Mouse (Mus musculus) hindbrain, embryonic 13.5 days (tissue): ENCODE measurements around the gene Necab3. TPM values are rescaled to one million over a fixed set of nuclear protein-coding genes. Genes with fewer than 3 reads are reported as not detected.

Source experiments
- ATAC-seq: fragments of 200-750 bp; cut with Nextera tagmentation; 2 replicates; pipeline ENCODE4 v1.8.0; 2017; ENCODE audit warnings: moderate TSS enrichment; ENCODE audit not compliant: low FRiP score
- H3K27ac ChIP-seq: fragments of 300-500 bp; sonication (generic); 2 replicates; pipeline ENCODE4 v1.5.1; 2015; ENCODE audit warnings: inconsistent platforms, mild to moderate bottlenecking, moderate library complexity
- H3K27me3 ChIP-seq: fragments of 300-500 bp; sonication (generic); 2 replicates; pipeline ENCODE4 v1.6.1; 2015; ENCODE audit warnings: mild to moderate bottlenecking, inconsistent platforms
- H3K36me3 ChIP-seq: fragments of 300-500 bp; sonication (generic); 2 replicates; pipeline ENCODE4 v1.6.1; 2015; ENCODE audit warnings: mild to moderate bottlenecking, inconsistent platforms
- H3K4me1 ChIP-seq: fragments of 300-500 bp; sonication (generic); replicated peaks from 2 replicates; pipeline ENCODE4 v1.6.1; 2015; ENCODE audit warnings: inconsistent platforms
- H3K4me2 ChIP-seq: fragments of 300-500 bp; sonication (generic); 2 replicates; pipeline ENCODE4 v1.6.1; 2015; ENCODE audit warnings: inconsistent platforms, mild to moderate bottlenecking, moderate library complexity
- H3K4me3 ChIP-seq: fragments of 300-500 bp; sonication (generic); 2 replicates; pipeline ENCODE4 v1.5.1; 2015; ENCODE audit warnings: mild to moderate bottlenecking, inconsistent platforms
- H3K9ac ChIP-seq: fragments of 300-500 bp; sonication (generic); 2 replicates; pipeline ENCODE4 v1.6.1; 2015; ENCODE audit warnings: mild to moderate bottlenecking, inconsistent platforms
- H3K9me3 ChIP-seq: fragments of 300-500 bp; sonication (generic); 2 replicates; pipeline ENCODE4 v1.6.1; 2016; ENCODE audit warnings: inconsistent platforms
- WGBS: fragments of 180-500 bp; shearing (Covaris S2); methylation state at CpG from one replicate; pipeline ENCODE4 v1.1.7; 2015; 5-methylcytosine and 5-hydroxymethylcytosine counted together
- polyA plus RNA-seq: library from polyadenylated mRNA; unstranded; fragments of >200 nt; fragmentation: Nextera tagmentation; extraction: Ambion mirVana; gene quantifications from 2 replicates; pipeline ENCODE4 v1.2.1, GENCODE M21; 2015

The Necab3 gene
- polyA plus RNA-seq, 1 experiment from 2014 or later = 15.6 TPM

DNA sequence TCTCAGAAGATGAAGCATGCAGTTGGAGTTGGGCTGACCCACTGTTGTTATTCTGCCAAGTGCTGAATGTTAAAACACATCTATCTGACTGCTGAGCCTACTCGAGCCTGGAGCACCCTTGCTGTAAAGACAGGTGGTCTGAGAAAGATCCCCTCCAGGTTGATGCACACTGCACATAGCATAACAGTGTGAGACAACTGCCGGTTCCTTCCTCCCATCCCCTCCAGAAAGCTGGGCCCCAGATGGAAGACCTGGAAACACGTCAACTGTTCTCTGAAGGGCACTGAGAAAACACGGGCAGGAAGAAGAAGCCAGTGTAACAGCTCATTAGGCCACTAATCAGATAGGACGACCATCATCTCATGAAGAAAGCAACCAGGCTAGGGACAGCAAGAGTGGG lies 60.1 kb downstream of the Necab3 start:
- Histone ChIP-seq H3K4me1 (peaks cover 7% of the 10 kb centered on the region), H3K4me3 (no peak overlapping the region), H3K36me3 (peaks cover 7% of the 10 kb centered on the region), H3K27me3 (no peaks in the 10 kb centered on the region), H3K4me2 (no peak overlapping the region), H3K9ac (no peak overlapping the region), H3K27ac (no peak overlapping the region), H3K9me3 (no peaks in the 10 kb centered on the region)
- 54% methylated on average over 5 of the region's 5 CpGs for whole genome bisulfite sequencing
- no peak for ATAC-seq

DNA sequence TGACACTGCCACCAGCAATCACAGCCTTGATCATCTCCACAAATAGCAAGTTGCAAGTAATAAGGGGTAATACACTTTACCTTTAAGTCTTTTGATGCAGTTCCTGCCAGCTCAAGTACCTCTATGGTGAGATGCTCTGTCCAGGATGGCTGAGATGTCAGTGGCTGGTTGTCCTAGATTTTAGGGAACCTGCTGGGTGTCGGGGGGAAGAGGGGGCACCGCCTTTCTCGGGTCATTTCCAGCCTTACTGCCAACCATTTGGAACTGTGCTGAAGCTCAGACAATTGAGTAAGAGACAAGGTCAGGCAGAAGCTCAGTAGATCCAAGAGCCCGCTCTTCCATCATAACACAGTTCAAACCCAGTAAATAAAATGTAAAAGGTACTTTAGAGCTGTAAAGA lies 63.7 kb downstream of the Necab3 start:
- Histone ChIP-seq H3K27ac (0 out of 2 replicates have a peak overlapping the region, but pooled peaks have one; percentile 23), H3K4me1 (peaks cover 7% of the 10 kb centered on the region), H3K9ac (no peak overlapping the region), H3K4me3 (no peak overlapping the region), H3K36me3 (no peaks in the 10 kb centered on the region), H3K27me3 (no peaks in the 10 kb centered on the region), H3K9me3 (no peaks in the 10 kb centered on the region), H3K4me2 (no peak overlapping the region)
- 93% methylated on average over 4 of the region's 4 CpGs for WGBS
- no peak for ATAC-seq

Other genes starting within 250 kb of the Necab3 start
- gene Cdk5rap1, start 185.9 kb downstream of the Necab3 start, polyA plus RNA-seq = 16.0 and 16.1 TPM in 2 replicates
- 7.4 and 7.6 TPM in 2 replicates for gene Snta1, start 150.8 kb downstream of the Necab3 start, polyA plus RNA-seq
- gene Cbfa2t2, start 122.4 kb downstream of the Necab3 start, polyA plus RNA-seq = 56.1 and 58.7 TPM in 2 replicates
- 1.5 and 1.7 TPM in 2 replicates for gene 1700003F12Rik, start 11.8 kb downstream of the Necab3 start, polyA plus RNA-seq
- 0.43 and 0.55 TPM in 2 replicates for gene Actl10, start 7.1 kb downstream of the Necab3 start, polyA plus RNA-seq
- 8.9 and 9.1 TPM in 2 replicates for gene E2f1, start 11.0 kb upstream of the Necab3 start, polyA plus RNA-seq
- gene Pxmp4, start 44.8 kb upstream of the Necab3 start, polyA plus RNA-seq = 14.2 and 16.8 TPM in 2 replicates
- gene Zfp341, start 54.4 kb upstream of the Necab3 start, polyA plus RNA-seq = 1.9 and 2.3 TPM in 2 replicates
- 0.51 TPM in 1 of 2 replicates, not detected in the other for gene 4930519P11Rik, start 54.5 kb upstream of the Necab3 start, polyA plus RNA-seq
- 29.0 and 30.4 TPM in 2 replicates for gene Chmp4b, start 92.8 kb upstream of the Necab3 start, polyA plus RNA-seq
- not detected in 2 replicates for gene Gm14214, start 211.1 kb upstream of the Necab3 start, polyA plus RNA-seq
- gene Raly, start 232.2 kb upstream of the Necab3 start, polyA plus RNA-seq = 25.3 and 27.5 TPM in 2 replicates
- 1.4 TPM in 2 replicates for gene a, start 232.5 kb upstream of the Necab3 start, polyA plus RNA-seq